Mouse (Mus musculus): ENCODE measurements around the gene Plcb2.
A peak's percentile ranks its signal among the peaks of the same experiment; 100 is the strongest.

Gene Plcb2

DNA sequence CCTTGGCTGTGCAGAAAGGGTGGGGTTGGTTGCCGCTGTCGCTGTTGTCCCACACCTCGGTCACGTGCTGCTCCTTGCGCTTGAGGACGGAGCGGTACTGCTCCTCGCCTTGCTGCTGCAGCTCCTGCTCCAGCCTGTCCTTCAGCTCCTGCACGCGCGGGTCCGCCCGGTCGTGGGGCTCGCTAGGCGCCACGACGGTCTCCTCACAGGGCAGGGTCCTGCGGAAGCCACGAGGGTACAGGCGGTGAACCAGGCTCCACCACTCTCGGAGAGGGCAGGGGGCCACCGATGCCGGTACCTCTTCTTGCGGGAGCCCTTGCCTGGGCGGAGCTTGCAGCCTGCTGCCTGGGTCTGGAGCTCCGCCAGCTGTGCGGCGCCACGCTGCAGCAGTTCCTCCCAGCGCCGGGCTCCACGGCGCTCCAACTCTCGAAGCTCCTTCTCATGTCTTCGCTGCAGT is 17.2 kb downstream of the Plcb2 start:
- DNase-seq (ENCODE audit: low spot score), result peak; percentile 64

DNA sequence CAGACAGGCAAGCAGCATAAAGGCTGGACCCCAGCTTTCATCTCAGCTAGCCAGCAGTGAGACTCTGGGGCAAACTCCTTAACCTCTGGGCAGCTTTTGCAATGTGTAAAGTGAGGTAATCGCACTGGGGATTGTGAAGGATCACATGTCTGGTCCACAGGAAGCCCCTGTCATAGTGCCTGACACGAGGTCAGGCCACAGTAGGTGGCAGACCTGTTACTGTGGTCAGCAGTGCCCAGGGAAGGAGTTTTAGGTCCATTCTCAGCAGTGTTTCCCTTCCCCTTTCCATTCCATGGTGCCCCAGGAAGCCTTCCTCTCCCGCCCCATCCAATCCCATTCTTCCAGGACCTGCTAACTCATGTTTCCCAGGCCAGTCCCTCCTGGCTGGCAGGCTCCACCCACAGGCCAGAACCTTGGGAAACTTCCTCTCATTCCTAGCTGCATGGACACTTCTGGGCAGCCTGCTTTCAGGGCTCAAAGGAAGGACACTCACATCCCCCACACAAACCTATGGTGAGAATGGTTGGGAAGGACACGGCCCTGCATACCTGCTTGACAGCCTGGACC is 18.5 kb downstream of the Plcb2 start:
- peak; percentile 30 for DNase-seq (ENCODE audit: low spot score)

- no peak for DNase-seq (ENCODE audit: low spot score)
Measured at GRCm38 (mm10) chr2:118708472-118708871, 19.8 kb downstream of the Plcb2 start.

DNA sequence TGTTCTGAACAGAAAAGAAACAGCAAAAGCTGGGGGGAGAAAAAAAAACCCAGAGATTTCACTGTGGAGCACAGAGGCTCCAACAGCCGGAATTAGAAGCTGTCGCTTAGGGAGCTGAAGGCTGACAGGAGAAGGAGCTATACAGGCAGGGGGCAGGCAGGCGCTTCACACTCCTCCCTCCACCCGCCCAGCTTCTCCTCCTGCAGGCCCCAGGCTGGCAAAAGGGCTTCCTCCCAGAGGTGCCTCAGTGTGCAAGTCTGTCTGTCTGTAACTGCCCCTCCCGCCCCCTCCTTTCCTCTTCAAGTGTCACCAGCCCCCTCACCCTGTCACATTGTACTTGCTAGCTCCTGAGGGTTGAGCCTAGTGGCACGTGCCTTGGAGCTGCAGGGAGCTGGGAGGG is 21.8 kb downstream of the Plcb2 start:
- no peak for DNase-seq (ENCODE audit: low spot score)

- DNase-seq (ENCODE audit: low spot score), result peak; percentile 39
Measured at GRCm38 (mm10) chr2:118703913-118704730, 24.1 kb downstream of the Plcb2 start, which contains the start of gene Ankrd63. Ankrd63 (minus strand) TSS chr2:118703963.

DNA sequence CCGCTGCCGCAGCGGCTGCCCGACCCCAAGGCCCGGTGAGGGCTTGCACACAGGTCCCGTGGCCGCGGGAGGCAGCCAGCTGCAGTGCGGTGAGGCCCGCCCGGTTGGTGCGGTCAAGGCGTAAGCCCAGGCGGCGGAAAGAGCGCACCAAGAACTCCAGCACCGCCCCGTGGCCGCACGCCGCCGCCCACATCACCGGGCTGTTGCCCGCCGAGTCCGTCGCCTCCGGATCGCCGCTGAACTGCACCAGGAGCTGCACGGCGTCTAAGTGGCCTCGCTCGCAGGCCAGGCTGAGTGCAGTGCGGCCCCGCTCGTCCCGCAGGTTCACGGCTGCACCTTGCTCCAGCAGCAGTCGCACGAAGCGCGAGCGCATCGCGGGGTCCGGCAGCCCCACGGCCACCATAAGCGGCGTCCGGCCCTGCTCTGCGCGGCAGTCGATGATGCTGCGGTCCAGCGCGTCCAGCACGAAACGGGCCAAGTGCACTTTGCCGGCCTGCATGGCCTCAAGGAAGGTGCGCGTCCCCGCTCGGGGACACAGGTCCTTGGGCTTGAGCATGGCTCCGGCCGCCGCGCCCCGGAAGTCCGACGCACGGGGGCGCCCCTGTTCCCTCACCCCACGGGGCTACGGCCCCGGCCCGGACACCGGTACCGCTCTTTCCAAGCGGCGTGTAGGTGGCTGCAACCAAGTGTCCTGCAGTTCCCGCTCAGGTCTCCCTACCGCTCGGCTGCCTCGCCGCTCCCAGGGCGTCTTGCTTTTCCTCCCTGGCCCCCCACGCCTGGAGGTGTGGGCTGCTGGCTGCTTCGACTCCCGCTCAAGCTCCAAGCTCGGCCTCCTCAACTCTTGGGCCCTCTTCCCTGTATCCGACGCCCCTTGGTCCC is 25.1 kb downstream of the Plcb2 start:
- DNase-seq (ENCODE audit: low spot score), result peak; percentile 63

- peak; percentile 35 for DNase-seq (ENCODE audit: low spot score)
Measured at GRCm38 (mm10) chr2:118701971-118702882, 26.0 kb downstream of the Plcb2 start.

DNA sequence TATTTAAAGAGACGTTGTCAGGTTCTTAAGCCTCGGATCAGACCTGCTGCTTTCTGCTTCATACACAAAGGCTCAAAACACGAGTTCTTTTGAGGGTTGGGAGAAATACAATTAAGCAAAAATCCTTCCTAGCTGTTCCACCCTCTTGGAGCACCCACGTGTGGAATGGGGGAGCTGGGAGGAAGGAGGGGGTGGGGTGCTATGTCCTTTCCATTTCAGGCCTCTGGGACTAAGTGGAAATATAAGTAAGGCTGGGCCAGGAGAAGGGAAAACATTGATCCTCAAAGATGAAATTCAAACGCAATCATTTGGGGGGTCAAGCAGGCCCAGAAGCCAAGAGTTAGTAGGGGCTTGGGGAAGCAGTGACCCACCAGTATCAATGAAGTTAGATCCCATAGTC is 27.1 kb downstream of the Plcb2 start:
- DNase-seq (ENCODE audit: low spot score), result peak; percentile 55

- peak; percentile 89 for DNase-seq (ENCODE audit: low spot score)
Measured at GRCm38 (mm10) chr2:118700179-118701062, 27.8 kb downstream of the Plcb2 start.

DNA sequence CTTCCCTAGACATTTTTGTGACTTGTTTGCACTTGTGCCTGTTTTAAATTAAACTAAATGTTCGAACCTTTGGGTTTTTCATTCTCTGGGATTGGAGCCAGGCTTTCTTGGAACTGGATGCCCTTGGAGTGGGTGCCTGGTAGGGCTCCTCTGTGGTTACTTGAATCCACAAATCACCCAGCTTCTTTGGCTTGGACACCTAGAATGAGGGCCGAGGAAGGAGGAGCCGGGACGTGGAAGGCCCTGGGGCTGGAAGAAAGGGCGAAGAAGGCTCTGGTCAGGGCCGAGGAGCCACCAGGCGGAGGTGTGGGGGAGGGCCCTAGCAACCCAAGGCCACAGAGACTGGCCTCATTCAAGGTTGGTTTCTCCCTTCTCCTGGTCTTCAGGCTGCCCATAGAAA is 30.3 kb downstream of the Plcb2 start:
- DNase-seq (ENCODE audit: low spot score), result no peak

DNA sequence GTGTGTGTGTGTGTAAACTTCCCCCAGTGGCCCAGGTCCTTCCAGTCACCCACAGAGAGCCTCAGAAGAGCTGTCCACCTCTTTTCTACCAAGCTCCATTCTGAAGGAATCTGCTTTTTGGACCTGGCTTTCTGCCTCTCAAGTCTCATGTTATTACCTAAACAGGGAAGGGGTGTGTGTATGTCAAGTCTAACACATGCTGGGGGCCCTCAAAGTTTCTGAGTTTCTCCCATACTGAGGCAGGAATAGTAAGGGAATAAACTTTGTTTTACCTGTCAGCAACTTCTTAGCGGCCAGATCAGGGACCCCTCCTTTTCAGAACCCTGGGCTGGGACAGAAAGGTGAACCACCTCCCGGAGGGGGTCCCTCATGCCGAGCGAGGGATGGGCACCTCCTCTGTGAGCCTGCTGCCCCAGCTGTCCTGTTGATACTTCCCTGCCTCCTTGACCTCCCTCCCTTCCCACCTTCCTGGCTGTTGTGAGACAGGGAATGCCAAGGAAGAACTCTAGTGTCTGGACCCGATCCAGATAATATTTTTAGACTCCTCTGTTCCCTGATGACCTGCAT is 30.8 kb downstream of the Plcb2 start:
- no peak for DNase-seq (ENCODE audit: low spot score)

GRCm38 (mm10) chr2:118696451-118697308 is 31.6 kb downstream of the Plcb2 start:
- DNase-seq (ENCODE audit: low spot score), result no peak

DNA sequence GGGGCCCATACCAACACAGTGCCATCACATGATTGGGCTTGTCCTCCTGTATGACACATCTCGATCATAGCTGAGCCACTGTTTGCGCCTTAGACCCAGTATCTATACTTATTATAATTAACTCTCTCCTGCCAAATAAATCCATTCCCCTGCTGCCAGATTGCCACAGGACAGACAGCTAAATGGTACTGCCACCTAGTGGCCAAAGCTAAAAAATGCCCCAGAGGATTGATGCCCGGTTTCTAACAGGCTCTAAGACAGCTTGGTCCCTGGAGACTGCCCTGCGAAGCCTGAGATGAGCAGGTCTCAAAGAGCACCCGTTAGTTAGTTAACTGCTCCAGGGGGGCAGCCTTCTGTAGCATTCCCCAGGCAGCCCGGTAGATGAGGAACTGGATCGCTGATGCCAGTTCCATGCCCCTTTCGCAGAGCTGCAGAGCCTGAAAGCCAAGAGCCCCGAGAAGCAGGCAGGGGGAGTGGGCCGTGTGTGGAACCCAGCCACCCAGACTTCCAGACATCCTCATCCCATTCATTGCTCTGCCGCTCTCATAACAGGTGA is 32.5 kb downstream of the Plcb2 start:
- peak; percentile 87 for DNase-seq (ENCODE audit: low spot score)

GRCm38 (mm10) chr2:118693370-118693966 is 34.8 kb downstream of the Plcb2 start:
- no peak for DNase-seq (ENCODE audit: low spot score)

- DNase-seq (ENCODE audit: low spot score), result no peak
Measured at GRCm38 (mm10) chr2:118689875-118690274, 38.4 kb downstream of the Plcb2 start.

GRCm38 (mm10) chr2:118687791-118688190 is 40.4 kb downstream of the Plcb2 start:
- no peak for DNase-seq (ENCODE audit: low spot score)

- DNase-seq (ENCODE audit: low spot score), result no peak
Measured at GRCm38 (mm10) chr2:118686693-118687092, 41.5 kb downstream of the Plcb2 start.

- DNase-seq (ENCODE audit: low spot score), result no peak
Measured at GRCm38 (mm10) chr2:118685088-118685487, 43.1 kb downstream of the Plcb2 start.

Data from embryo, embryonic 10.5 days (tissue).